Mouse (Mus musculus) neutrophil, adult 65 days (primary cell): ENCODE data around the gene Krt4. TPM values are rescaled to one million over a fixed set of nuclear protein-coding genes. Genes with fewer than 3 reads are reported as not detected.

Experiments used
- total RNA-seq: library from RNA; stranded (reverse); gene quantifications from 2 replicates; pipeline ENCODE4 v1.2.4, GENCODE M21; 2023

The Krt4 gene
- total RNA-seq, result not detected in 2 replicates

DNA sequence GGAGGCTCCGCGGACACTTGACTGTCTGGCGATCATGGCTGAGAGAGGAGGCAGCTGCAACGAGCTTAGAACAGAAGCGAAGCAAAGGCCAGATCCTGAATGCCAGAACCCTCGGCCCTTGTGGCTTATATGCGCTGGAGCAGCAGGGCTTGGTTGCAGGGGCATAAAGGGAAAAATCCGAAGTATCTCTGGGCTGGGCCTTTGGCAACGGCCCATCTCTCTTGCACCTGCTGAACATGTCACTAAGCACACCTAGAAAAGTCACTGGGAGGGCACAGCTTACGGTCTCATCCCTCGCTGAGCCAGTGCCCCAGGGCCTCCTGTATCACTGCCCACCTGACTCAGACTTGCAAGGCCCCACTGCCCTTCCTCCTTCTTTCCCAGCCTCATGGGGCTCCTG, at the start of gene Krt4:
Krt4 (minus strand) TSS at position 101 of the 400 bp plus-strand sequence.

DNA sequence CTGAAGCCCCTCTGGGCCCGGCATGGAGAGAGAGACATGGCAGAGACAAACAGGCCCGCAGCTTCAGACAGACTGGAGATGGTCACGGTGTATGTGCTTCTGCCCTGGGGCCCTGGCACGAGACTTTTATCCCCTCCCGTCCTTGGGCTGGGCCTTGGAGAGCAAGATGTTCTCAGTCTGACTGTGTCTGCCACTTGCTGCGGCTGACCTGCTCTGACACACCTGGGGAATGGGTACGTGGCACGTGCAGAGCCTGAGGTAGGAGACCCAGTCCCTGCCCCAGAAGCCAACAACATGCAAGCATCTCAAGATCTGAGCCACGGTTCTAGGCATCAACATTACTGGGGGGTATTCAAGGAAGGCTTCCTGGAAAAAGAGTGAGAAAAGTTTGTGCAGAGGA, 29.7 kb upstream of the Krt4 start, which contains the start of gene Krt78:
Krt78 (minus strand) TSS at position 101 of the 400 bp plus-strand sequence.

DNA sequence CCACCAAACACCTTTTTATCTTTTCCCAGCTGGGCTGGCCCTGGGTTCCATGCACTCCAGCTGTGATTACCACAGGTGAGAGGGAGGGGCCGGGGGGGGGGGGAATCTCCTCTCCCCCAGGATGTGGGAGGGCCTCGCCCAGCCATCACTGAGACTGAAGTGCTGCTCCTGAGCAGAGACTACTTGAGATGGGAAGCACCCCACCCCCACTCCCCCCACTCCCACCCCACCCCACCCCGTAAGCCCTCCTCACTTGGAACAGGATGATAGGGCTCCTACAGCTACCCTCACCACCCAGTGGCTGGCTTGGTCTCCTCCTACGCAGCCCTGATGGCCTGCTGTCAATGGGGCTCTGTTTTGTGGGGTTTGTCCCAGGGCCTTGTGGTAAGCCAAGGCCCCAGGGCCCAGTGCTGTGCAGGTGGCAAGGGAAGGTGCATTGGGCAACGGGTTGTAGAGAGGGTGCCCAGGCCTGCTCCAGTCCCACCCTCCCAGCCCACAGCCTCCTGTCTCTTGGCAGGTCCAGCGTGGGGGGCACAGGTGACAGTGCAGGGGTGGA, 15.8 kb upstream of the Krt4 start, which contains the start of gene Krt79:
Krt79 (minus strand) TSS at position 51 of the 556 bp plus-strand sequence.

DNA sequence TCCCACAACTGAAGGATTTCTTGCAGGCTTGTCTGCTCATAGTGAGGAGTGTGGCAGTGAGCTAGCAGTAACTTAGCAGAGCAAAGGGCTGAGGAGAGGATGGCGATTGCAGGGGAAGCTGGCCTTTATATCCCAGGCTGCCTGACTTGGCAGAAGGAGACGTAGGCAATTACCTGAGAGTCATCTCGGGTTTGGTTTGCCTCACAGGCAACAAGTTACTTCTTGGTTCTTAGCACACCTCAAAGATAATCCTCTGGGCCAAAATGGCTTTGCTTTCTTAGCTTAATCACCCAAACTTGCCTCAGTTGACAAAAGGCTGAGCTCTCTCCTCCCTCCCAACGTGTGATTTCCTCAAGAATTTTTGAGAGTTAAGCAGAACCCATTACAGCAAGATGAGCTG, 31.7 kb downstream of the Krt4 start, which contains the start of gene Krt76:
Krt76 (minus strand) TSS at position 101 of the 400 bp plus-strand sequence.

DNA sequence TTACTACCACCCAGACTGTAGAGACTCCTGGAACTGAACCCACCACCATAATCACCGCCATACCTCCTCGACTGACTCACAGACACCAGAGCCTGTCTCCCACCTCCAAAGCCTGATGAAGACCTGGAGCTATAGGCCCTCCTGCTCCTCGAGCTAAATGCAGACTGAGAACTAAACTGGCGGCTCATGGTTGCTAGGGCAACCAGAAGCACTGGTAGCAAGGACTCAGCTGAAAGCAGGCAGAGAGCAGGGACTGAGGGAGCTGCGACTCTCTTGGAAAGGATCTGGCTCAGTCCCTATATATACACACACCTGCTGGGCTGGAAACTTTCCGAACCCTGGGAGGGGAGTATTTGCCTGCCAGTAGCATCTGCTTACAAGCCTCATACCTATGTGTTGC, 55.1 kb downstream of the Krt4 start, which contains the start of gene Krt77:
Krt77 (minus strand) TSS at position 275 of the 400 bp plus-strand sequence.

Other genes starting within 250 kb of the Krt4 start
- gene Krt6b, start 244.4 kb downstream of the Krt4 start, total RNA-seq, result not detected in 2 replicates
- gene Krt6a, start 230.4 kb downstream of the Krt4 start, total RNA-seq, result not detected in 2 replicates
- gene Krt5, start 211.8 kb downstream of the Krt4 start, total RNA-seq, result not detected in 2 replicates
- not detected in 2 replicates for gene Krt71, start 181.6 kb downstream of the Krt4 start, total RNA-seq
- gene Krt72, start 138.3 kb downstream of the Krt4 start, total RNA-seq, result not detected in 2 replicates
- not detected in 2 replicates for gene Krt73, start 122.4 kb downstream of the Krt4 start, total RNA-seq
- not detected in 2 replicates for gene Krt2, start 106.6 kb downstream of the Krt4 start, total RNA-seq
- not detected in 2 replicates for gene Krt1, start 73.9 kb downstream of the Krt4 start, total RNA-seq
- not detected in 2 replicates for gene Krt77, start 55.0 kb downstream of the Krt4 start, total RNA-seq
- gene Krt76, start 31.8 kb downstream of the Krt4 start, total RNA-seq, result not detected in 2 replicates
- not detected in 2 replicates for gene Krt79, start 15.6 kb upstream of the Krt4 start, total RNA-seq
- gene Krt78, start 29.6 kb upstream of the Krt4 start, total RNA-seq, result not detected in 2 replicates
- not detected in 2 replicates for gene Krt8, start 79.7 kb upstream of the Krt4 start, total RNA-seq
- gene Krt18, start 103.4 kb upstream of the Krt4 start, total RNA-seq, result 0.27 and 0.54 TPM in 2 replicates
- gene Eif4b, start 149.0 kb upstream of the Krt4 start, total RNA-seq, result 102 and 140 TPM in 2 replicates
- gene Tns2, start 175.7 kb upstream of the Krt4 start, total RNA-seq, result 0.98 and 4.1 TPM in 2 replicates
- gene Spryd3, start 211.5 kb upstream of the Krt4 start, total RNA-seq, result 30.6 and 44.9 TPM in 2 replicates
- gene Igfbp6, start 219.6 kb upstream of the Krt4 start, total RNA-seq, result 0.48 TPM in 1 of 2 replicates, not detected in the other
- gene Soat2, start 225.8 kb upstream of the Krt4 start, total RNA-seq, result 2.3 and 2.9 TPM in 2 replicates